Comparison of ENCODE assay signal across 8 mouse cellular contexts in the genomic region with DNA sequence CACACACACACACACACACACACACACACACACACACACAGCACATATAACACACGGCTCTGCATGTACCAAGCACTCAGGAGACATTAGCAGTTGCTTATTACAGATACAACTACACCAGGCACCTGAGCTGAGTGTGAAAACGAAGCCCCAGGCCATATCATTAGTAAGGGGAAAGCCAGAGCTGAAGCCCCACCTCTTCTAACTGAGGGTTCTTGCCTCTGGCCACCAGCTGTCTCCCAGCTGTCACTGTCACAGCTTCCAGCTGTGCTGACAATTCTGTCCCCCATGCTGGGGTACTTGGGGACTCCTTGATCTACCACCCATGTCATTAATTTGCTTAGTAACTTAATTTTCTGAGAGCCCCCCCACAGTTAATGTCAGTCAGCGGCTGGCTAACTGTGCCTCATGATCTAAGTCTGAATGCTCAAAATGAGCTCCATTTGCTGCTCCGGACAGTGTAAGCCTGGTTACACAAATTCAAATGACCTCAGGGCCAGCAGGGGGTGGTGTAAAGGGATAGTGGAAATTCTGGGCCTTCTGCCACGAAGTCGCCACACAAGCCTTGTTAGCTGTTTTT. TPM values are rescaled to one million over a fixed set of nuclear protein-coding genes. Genes with fewer than 3 reads are reported as not detected.
DNase-seq lines count a peak whose midpoint lies in the region; ATAC-seq and TF ChIP-seq lines count a peak whose summit lies in the region.

No protein-coding gene starts in this region.

- no peak overlapping the region for H3K27ac ChIP-seq in forebrain, embryonic 16.5 days (ENCODE audit: low read length)
- no peak overlapping the region for H3K27ac ChIP-seq in kidney, adult 2 months (ENCODE audit: insufficient read depth, low read depth, low read length)

- H3K9me3 ChIP-seq in G1E (replicated peaks): no peaks in the 10 kb centered on the region
- no peaks in the 10 kb centered on the region for H3K9me3 ChIP-seq in forebrain, embryonic 16.5 days (ENCODE audit: control insufficient read depth, low read length)

- peak; percentile 48 for DNase-seq in G1E (ENCODE audit: low spot score)
- DNase-seq in kidney, adult 2 months: peak; percentile 69
- peak; percentile 83 for DNase-seq in lung, postnatal 10 days
- DNase-seq in skeletal muscle tissue, adult 2 months (ENCODE audit: low read depth, low spot score): peak; percentile 21
- no peak for DNase-seq in left cerebral cortex, adult 8-10 months (ENCODE audit: low spot score in 2 of 2)
- DNase-seq in right cerebral cortex, postnatal 4 days: no peak

- 6% methylated on average over 6 of the region's 6 CpGs for WGBS in forebrain, embryonic 16.5 days
- 20% methylated on average over 6 of the region's 6 CpGs for WGBS in kidney, adult 2 months

- no peak for ATAC-seq in G1E (ENCODE audit: extremely low read depth, insufficient number of reproducible peaks, low FRiP score, poor library complexity, severe bottlenecking)
- ATAC-seq in cerebellum, adult (ENCODE audit: insufficient number of reproducible peaks, low FRiP score, low TSS enrichment): peak; percentile 24; the same call in 1 of the 2 replicates
- peak; percentile 74 for ATAC-seq in forebrain, embryonic 16.5 days

- H3K4me1 ChIP-seq in G1E (ENCODE audit: insufficient read depth, low read depth, low read length): peaks cover 50% of the 10 kb centered on the region
- peaks cover 9% of the 10 kb centered on the region; the same call in 1 of the 2 replicates for H3K4me1 ChIP-seq in forebrain, embryonic 16.5 days (replicated peaks; ENCODE audit: control insufficient read depth, insufficient read depth, low read length)
- no peaks in the 10 kb centered on the region for H3K4me1 ChIP-seq in kidney, adult 2 months (ENCODE audit: control insufficient read depth, insufficient read depth, low read length)

- no peak overlapping the region for H3K4me2 ChIP-seq in forebrain, embryonic 16.5 days (ENCODE audit: low read length)

- no peak overlapping the region for H3K9ac ChIP-seq in forebrain, embryonic 16.5 days (replicated peaks; ENCODE audit: low read depth, low read length)

- peaks cover 12% of the 10 kb centered on the region for H3K27me3 ChIP-seq in G1E (ENCODE audit: insufficient read depth, low read length)
- H3K27me3 ChIP-seq in forebrain, embryonic 16.5 days (replicated peaks; ENCODE audit: control insufficient read depth, insufficient read depth, low read length): no peaks in the 10 kb centered on the region
- H3K27me3 ChIP-seq in kidney, adult 2 months (replicated peaks; ENCODE audit: control insufficient read depth, insufficient read depth, low read length): no peaks in the 10 kb centered on the region

- no peak overlapping the region for H3K4me3 ChIP-seq in G1E (ENCODE audit: low read depth, low read length)
- no peak overlapping the region for H3K4me3 ChIP-seq in forebrain, embryonic 16.5 days (replicated peaks; ENCODE audit: low read length)
- H3K4me3 ChIP-seq in kidney, adult 2 months (ENCODE audit: insufficient read depth, low read depth, low read length): no peak overlapping the region

- TF ChIP-seq CTCF in G1E (IDR thresholded peaks at IDR 0.05; ENCODE audit: low read depth, low read length): no peak
- peak; percentile 49 for TF ChIP-seq CTCF in kidney, adult 2 months (conservative IDR thresholded peaks at IDR 0.05; ENCODE audit: insufficient read depth, insufficient read length, low read depth, low read length)

- no peak for TF ChIP-seq POLR2A in kidney, adult 2 months (IDR thresholded peaks at IDR 0.05; ENCODE audit: low read depth, low read length)

- H3K36me3 ChIP-seq in G1E (replicated peaks): no peaks in the 10 kb centered on the region
- H3K36me3 ChIP-seq in forebrain, embryonic 16.5 days (ENCODE audit: control insufficient read depth, insufficient read depth): no peaks in the 10 kb centered on the region
- no peaks in the 10 kb centered on the region for H3K36me3 ChIP-seq in kidney, adult 2 months (ENCODE audit: control insufficient read depth, insufficient read depth, low read length)

RNA-seq across cellular contexts. Expression of gene Max, which starts 38.8 kb away (rescaled TPM):
- total RNA-seq in G1E (2014; fragmentation: Nextera tagmentation) (252 and 272 TPM in 2 replicates), G1E (2017) (128 and 136 TPM in 2 replicates)
- polyA plus RNA-seq in G1E (2012): 129 and 144 TPM in 2 replicates
- polyA plus RNA-seq in forebrain, embryonic 16.5 days (2015; fragmentation: Nextera tagmentation; extraction: Ambion mirVana): 20.4 and 25.2 TPM in 2 replicates
- polyA plus RNA-seq in kidney, adult 2 months (2012; rRNA removed): 33.8 and 42.7 TPM in 2 replicates
- total RNA-seq in left cerebral cortex, adult 8-10 months (2022): 10 to 100 TPM; 77.6 to 91.1 (median 82.8) TPM

Comparison
In these comparisons a context has a peak if more than half of its experiments do, and no peak if none do; other contexts are left out.
1. DNase-seq: peak in G1E (single experiment), kidney, adult 2 months (single experiment), lung, postnatal 10 days (single experiment) and skeletal muscle tissue, adult 2 months (single experiment); none in left cerebral cortex, adult 8-10 months (0 of 2) and right cerebral cortex, postnatal 4 days (single experiment).